Mouse (Mus musculus) liver, embryonic 15.5 days (tissue): ENCODE measurements around the gene Ccdc180. TPM values are rescaled to one million over a fixed set of nuclear protein-coding genes. Genes with fewer than 3 reads are reported as not detected.

ENCODE experiments used
- ATAC-seq: fragments of 200-750 bp; cut with Nextera tagmentation; 2 replicates; pipeline ENCODE4 v1.8.0; 2017; ENCODE audit warnings: moderate number of reproducible peaks, mild to moderate bottlenecking, moderate library complexity; ENCODE audit not compliant: insufficient read depth
- H3K27ac ChIP-seq: fragments of 300-500 bp; sonication (generic); replicated peaks from 2 replicates; pipeline ENCODE4 v1.5.1; 2015; ENCODE audit warnings: mild to moderate bottlenecking, inconsistent platforms
- H3K27me3 ChIP-seq: fragments of 300-500 bp; sonication (generic); 2 replicates; pipeline ENCODE4 v1.6.1; 2015; ENCODE audit warnings: mild to moderate bottlenecking, inconsistent platforms
- H3K36me3 ChIP-seq: fragments of 300-500 bp; sonication (generic); replicated peaks from 2 replicates; pipeline ENCODE4 v1.6.1; 2015; ENCODE audit warnings: moderate library complexity, mild to moderate bottlenecking, inconsistent platforms
- H3K4me1 ChIP-seq: fragments of 300-500 bp; sonication (generic); replicated peaks from 2 replicates; pipeline ENCODE4 v1.6.1; 2015; ENCODE audit warnings: inconsistent platforms
- H3K4me2 ChIP-seq: fragments of 300-500 bp; sonication (generic); 2 replicates; pipeline ENCODE4 v1.6.1; 2015; ENCODE audit warnings: moderate library complexity, mild to moderate bottlenecking, inconsistent platforms
- H3K4me3 ChIP-seq: fragments of 300-500 bp; sonication (generic); replicated peaks from 2 replicates; pipeline ENCODE4 v1.5.1; 2015; ENCODE audit warnings: mild to moderate bottlenecking, inconsistent platforms
- H3K9ac ChIP-seq: fragments of 300-500 bp; sonication (generic); 2 replicates; pipeline ENCODE4 v1.6.1; 2015; ENCODE audit warnings: moderate library complexity, mild to moderate bottlenecking, inconsistent platforms
- H3K9me3 ChIP-seq: fragments of 300-500 bp; sonication (generic); replicated peaks from 2 replicates; pipeline ENCODE4 v1.6.1; 2016; ENCODE audit warnings: inconsistent platforms
- WGBS: fragments of 180-500 bp; shearing (Covaris S2); methylation state at CpG from one replicate; pipeline ENCODE4 v1.1.7; 2015; ENCODE audit warnings: mixed read lengths; ENCODE audit not compliant: insufficient replicate concordance; 5-methylcytosine and 5-hydroxymethylcytosine counted together
- polyA plus RNA-seq: library from polyadenylated mRNA; unstranded; fragments of >200 nt; fragmentation: Nextera tagmentation; extraction: Ambion mirVana; gene quantifications from 2 replicates; pipeline ENCODE4 v1.2.1, GENCODE M21; 2015

The Ccdc180 gene
- polyA plus RNA-seq, 1 experiment from 2014 or later = 0.07 TPM

DNA sequence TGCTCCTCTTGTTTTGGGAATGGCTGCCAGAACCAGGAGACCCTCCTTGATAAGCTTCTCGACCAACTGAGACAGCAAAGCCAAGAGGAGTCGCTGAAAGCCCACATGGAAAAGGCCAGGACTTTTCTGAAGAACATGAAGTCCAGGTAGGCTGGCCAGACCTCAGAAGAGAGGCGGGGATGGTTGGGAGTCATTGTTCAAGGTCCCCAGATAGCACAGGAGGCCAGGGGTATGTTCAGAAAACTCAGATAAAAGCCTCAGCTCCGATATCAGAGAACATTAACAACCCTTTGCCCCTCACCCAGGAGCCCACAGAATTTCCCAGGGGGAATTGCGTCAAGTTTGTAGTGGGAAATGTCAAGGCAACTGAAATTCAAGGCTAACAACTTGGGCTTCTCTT lies 21.2 kb downstream of the Ccdc180 start:
- H3K36me3 ChIP-seq = no peaks in the 10 kb centered on the region
- no peaks in the 10 kb centered on the region for H3K27me3 ChIP-seq
- no peaks in the 10 kb centered on the region for H3K4me1 ChIP-seq
- H3K9me3 ChIP-seq = no peaks in the 10 kb centered on the region
- H3K4me2 ChIP-seq = no peak overlapping the region
- H3K9ac ChIP-seq = no peak overlapping the region
- no peak overlapping the region for H3K27ac ChIP-seq
- WGBS = 47% methylated on average over 5 of the region's 5 CpGs
- ATAC-seq = no peak
- no peak overlapping the region for H3K4me3 ChIP-seq

GRCm38 (mm10) chr4:45911876-45912275 lies 21.8 kb downstream of the Ccdc180 start:
- H3K27ac ChIP-seq = no peak overlapping the region
- no peaks in the 10 kb centered on the region for H3K36me3 ChIP-seq
- H3K27me3 ChIP-seq = no peaks in the 10 kb centered on the region
- H3K9me3 ChIP-seq = no peaks in the 10 kb centered on the region
- H3K4me3 ChIP-seq = no peak overlapping the region
- ATAC-seq = no peak
- H3K9ac ChIP-seq = no peak overlapping the region
- H3K4me1 ChIP-seq = no peaks in the 10 kb centered on the region
- no peak overlapping the region for H3K4me2 ChIP-seq
- 67% methylated on average over 4 of the region's 4 CpGs for WGBS

- no peaks in the 10 kb centered on the region for H3K27me3 ChIP-seq
- H3K9me3 ChIP-seq = no peaks in the 10 kb centered on the region
- no peak overlapping the region for H3K27ac ChIP-seq
- H3K4me2 ChIP-seq = no peak overlapping the region
- H3K4me3 ChIP-seq = no peak overlapping the region
- H3K36me3 ChIP-seq = no peaks in the 10 kb centered on the region
- no peak for ATAC-seq
- no peaks in the 10 kb centered on the region for H3K4me1 ChIP-seq
- WGBS = 58% methylated on average over 7 of the region's 7 CpGs
- H3K9ac ChIP-seq = no peak overlapping the region
Observed at GRCm38 (mm10) chr4:45917091-45917490, 27.0 kb downstream of the Ccdc180 start.

GRCm38 (mm10) chr4:45921663-45922435 lies 31.7 kb downstream of the Ccdc180 start:
- Histone ChIP-seq H3K36me3 (no peaks in the 10 kb centered on the region), H3K4me2 (no peak overlapping the region), H3K27ac (no peak overlapping the region), H3K4me1 (no peaks in the 10 kb centered on the region), H3K27me3 (peaks cover 3% of the 10 kb centered on the region; the same call in 1 of the 2 replicates), H3K4me3 (no peak overlapping the region), H3K9me3 (no peaks in the 10 kb centered on the region), H3K9ac (no peak overlapping the region)
- ATAC-seq = no peak
- WGBS = 69% methylated on average over 10 of the region's 10 CpGs

GRCm38 (mm10) chr4:45924011-45924410 lies 33.9 kb downstream of the Ccdc180 start:
- 40% methylated on average over 4 of the region's 4 CpGs for WGBS

DNA sequence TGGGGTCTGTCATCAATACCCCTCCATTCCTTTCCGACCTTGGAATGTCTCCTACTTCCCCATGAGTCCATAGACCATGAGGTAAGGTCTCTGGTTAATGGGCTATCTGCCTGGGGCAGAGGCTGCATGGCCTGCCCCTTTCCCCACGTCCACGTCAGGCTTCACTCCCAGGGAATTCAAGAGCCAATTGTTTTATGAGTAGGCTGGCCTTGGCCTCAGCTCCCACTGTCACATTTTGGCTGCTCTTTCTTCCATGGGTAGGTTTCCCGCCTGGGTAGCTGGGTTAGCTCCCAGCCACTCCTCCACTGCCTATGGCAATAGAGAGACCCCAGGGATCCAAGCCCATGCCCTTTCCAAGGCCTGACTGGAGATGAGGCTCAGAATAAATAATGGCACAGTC lies 38.5 kb downstream of the Ccdc180 start:
- ATAC-seq = no peak
- Histone ChIP-seq H3K36me3 (no peaks in the 10 kb centered on the region), H3K9ac (no peak overlapping the region), H3K4me2 (no peak overlapping the region), H3K4me3 (no peak overlapping the region), H3K27me3 (peaks cover 3% of the 10 kb centered on the region; the same call in 1 of the 2 replicates), H3K27ac (no peak overlapping the region), H3K9me3 (no peaks in the 10 kb centered on the region), H3K4me1 (no peaks in the 10 kb centered on the region)
- 61% methylated on average over 4 of the region's 4 CpGs for WGBS

More at GRCm38 (mm10) chr4:45924011-45924410, 33.9 kb downstream of the Ccdc180 start:
- H3K9me3 ChIP-seq = no peaks in the 10 kb centered on the region
- H3K36me3 ChIP-seq = no peaks in the 10 kb centered on the region
- H3K4me3 ChIP-seq = no peak overlapping the region
- peaks cover 3% of the 10 kb centered on the region; the same call in 1 of the 2 replicates for H3K27me3 ChIP-seq
- H3K4me2 ChIP-seq = no peak overlapping the region
- no peaks in the 10 kb centered on the region for H3K4me1 ChIP-seq
- H3K27ac ChIP-seq = no peak overlapping the region
- no peak for ATAC-seq
- no peak overlapping the region for H3K9ac ChIP-seq

DNA sequence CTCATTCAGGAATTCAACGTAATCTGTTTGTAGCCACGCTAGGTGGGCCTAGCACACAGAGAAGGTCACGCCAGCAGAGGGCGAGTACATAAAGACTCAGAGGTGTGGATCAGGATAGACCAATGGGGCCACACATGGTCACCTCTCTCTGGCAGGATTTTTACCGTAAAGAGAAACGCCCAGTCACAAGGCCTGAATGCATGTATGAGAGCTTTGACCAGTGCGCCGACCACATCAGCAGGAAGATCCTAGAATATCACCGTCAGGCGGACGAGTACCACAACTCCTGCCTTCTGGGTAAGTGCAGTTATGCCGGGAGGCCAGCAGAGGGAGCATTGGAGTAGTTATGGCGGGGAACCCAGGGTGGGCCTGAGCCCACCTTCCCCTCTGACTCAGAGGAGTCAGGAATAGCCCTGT lies 51.5 kb downstream of the Ccdc180 start:
- WGBS = 18% methylated on average over 13 of the region's 13 CpGs
- peak overlapping the region; percentile 30; the same call in 1 of the 2 replicates for H3K4me2 ChIP-seq
- ATAC-seq = no peak
- H3K36me3 ChIP-seq = no peaks in the 10 kb centered on the region
- H3K4me1 ChIP-seq = peaks cover 6% of the 10 kb centered on the region; the same call in 1 of the 2 replicates
- no peak overlapping the region for H3K4me3 ChIP-seq
- no peak overlapping the region for H3K9ac ChIP-seq
- no peaks in the 10 kb centered on the region for H3K9me3 ChIP-seq
- no peak overlapping the region for H3K27ac ChIP-seq
- H3K27me3 ChIP-seq = no peaks in the 10 kb centered on the region

GRCm38 (mm10) chr4:45947729-45948128 lies 57.6 kb downstream of the Ccdc180 start:
- Histone ChIP-seq H3K9me3 (no peaks in the 10 kb centered on the region), H3K9ac (no peak overlapping the region), H3K27me3 (no peaks in the 10 kb centered on the region), H3K4me3 (no peak overlapping the region), H3K4me1 (no peaks in the 10 kb centered on the region; the same call in 1 of the 2 replicates), H3K4me2 (no peak overlapping the region), H3K36me3 (no peaks in the 10 kb centered on the region), H3K27ac (no peak overlapping the region)
- no peak for ATAC-seq
- 67% methylated on average over 8 of the region's 8 CpGs for WGBS

DNA sequence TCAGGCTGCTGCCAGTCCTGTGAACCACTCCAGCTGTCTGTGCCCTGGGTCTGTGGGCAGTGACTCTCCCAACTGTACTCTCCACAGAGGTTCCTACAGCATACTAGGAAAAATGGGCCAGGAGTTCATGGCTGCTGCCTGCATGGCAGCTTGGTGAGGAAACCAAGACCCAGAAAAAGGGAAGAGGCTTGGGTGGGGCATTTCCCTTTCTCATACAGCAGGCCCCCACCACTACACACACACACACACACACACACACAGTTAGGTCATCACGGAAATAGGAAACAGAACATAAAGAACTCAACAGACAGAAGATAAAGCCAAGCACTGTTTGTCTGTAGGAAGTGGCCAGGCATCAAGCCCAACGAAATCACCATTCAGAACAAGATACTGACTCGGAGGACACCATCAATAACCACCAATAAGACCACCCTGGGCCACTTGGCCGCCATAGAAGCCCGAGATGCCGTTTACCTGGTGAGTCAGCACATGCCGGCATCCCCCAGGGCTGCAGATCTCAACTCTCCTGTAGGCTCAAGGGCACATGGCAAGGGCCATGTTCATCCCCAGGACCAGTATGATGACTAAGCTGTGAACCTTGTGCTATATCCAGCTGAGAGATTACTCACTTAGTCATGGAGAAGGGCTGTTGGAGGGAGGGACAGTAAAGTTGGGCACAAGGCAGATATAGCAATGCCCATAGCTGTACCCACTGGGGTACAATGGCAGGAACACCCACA lies 59.2 kb downstream of the Ccdc180 start:
- Histone ChIP-seq H3K27me3 (no peaks in the 10 kb centered on the region), H3K9me3 (no peaks in the 10 kb centered on the region), H3K27ac (peak overlapping the region; percentile 41; the same call in 1 of the 2 replicates), H3K36me3 (no peaks in the 10 kb centered on the region), H3K4me3 (no peak overlapping the region), H3K9ac (no peak overlapping the region), H3K4me2 (peak overlapping the region; percentile 25), H3K4me1 (no peaks in the 10 kb centered on the region; the same call in 1 of the 2 replicates)
- peak; percentile 56; the same call in 1 of the 2 replicates for ATAC-seq
- WGBS = 19% methylated on average over 7 of the region's 7 CpGs

DNA sequence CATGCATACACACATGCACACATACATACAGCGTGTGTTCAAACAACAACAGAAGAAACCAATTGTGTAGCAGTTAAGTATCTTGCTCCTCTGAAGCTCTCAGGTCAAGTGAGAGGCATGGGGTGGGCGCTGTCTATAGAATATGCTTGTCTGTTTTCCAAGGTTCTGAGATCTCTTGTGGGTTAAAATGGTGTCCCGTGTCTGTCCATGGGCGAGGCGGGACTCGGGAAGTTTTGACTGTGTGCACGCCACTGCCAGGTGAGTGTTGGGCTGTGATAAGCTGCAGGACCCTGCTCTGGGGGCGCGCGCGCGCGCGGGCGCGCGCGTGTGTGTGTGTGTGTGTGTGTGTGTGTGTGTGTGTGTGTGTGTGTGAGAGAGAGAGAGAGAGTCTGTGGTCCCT lies 61.7 kb downstream of the Ccdc180 start:
- Histone ChIP-seq H3K4me3 (no peak overlapping the region), H3K27me3 (no peaks in the 10 kb centered on the region), H3K27ac (no peak overlapping the region), H3K9ac (no peak overlapping the region), H3K4me1 (no peaks in the 10 kb centered on the region; the same call in 1 of the 2 replicates), H3K36me3 (no peaks in the 10 kb centered on the region), H3K9me3 (no peaks in the 10 kb centered on the region), H3K4me2 (no peak overlapping the region)
- no peak for ATAC-seq
- WGBS = 51% methylated on average over 17 of the region's 18 CpGs
